Comparison of ENCODE assay signal across 15 mouse cellular contexts in the genomic region with DNA sequence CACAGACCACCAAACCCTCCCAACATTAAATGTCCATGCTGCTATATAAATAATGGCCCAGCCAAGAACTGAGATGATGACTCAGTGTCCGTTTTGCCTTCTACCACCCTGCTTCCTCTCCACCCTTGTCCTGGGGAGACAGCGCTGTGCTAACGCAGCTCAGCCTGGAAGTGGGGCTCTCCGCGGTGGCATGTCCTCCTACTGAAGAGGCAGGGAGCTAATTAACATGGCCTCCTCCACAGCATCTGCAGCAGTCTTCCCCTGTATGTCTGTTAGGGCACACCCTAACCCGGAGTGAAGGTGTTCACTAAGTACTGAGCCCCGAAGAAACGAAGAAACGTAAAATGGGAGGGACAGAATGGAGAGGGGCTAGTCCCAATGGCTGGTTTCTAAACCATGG.
"Had no signal": no experiment of that assay in that cellular context is flagged by ENCODE, and none has a peak within 500 bp of the region (broad histone marks: within the 10 kb centered on the region; RNA-seq: fewer than 3 reads in every experiment).

No protein-coding gene starts in this region.

- H3K9ac ChIP-seq: limb, embryonic 15.5 days; liver, embryonic 12.5 days; lung, embryonic 14.5 days; neural tube, embryonic 12.5 days had no signal

- H3K27me3 ChIP-seq: limb, embryonic 15.5 days; liver, embryonic 12.5 days; neural tube, embryonic 12.5 days had no signal

- H3K4me3 ChIP-seq: layer of hippocampus, adult 2 months; limb, embryonic 15.5 days; liver, embryonic 12.5 days; midbrain, embryonic 10.5 days; neural tube, embryonic 12.5 days had no signal

- H3K27ac ChIP-seq: layer of hippocampus, adult 2 months; limb, embryonic 15.5 days; liver, embryonic 12.5 days; midbrain, embryonic 10.5 days; neural tube, embryonic 12.5 days had no signal

- ATAC-seq: inflammation-experienced regulatory T-cells, adult 6 months; liver, embryonic 12.5 days had no signal

- H3K9me3 ChIP-seq: limb, embryonic 15.5 days; liver, embryonic 12.5 days; midbrain, embryonic 10.5 days; neural tube, embryonic 12.5 days had no signal

- H3K4me1 ChIP-seq: limb, embryonic 15.5 days; liver, embryonic 12.5 days; midbrain, embryonic 10.5 days; neural tube, embryonic 12.5 days had no signal

- H3K4me2 ChIP-seq: limb, embryonic 15.5 days; liver, embryonic 12.5 days; lung, embryonic 14.5 days; neural tube, embryonic 12.5 days had no signal

- DNase-seq: kidney, adult 18-20 months; kidney, postnatal 10 days; kidney, postnatal 4 days; lung, embryonic 14.5 days; lung, postnatal 10 days; lung, postnatal 4 days; midbrain, embryonic 14.5 days; retina, postnatal 1 day; thymus, postnatal 4 days had no signal

- H3K36me3 ChIP-seq: limb, embryonic 15.5 days; liver, embryonic 12.5 days; midbrain, embryonic 10.5 days; neural tube, embryonic 12.5 days had no signal
